Mouse (Mus musculus): ENCODE measurements around the gene E2f2.

DNA sequence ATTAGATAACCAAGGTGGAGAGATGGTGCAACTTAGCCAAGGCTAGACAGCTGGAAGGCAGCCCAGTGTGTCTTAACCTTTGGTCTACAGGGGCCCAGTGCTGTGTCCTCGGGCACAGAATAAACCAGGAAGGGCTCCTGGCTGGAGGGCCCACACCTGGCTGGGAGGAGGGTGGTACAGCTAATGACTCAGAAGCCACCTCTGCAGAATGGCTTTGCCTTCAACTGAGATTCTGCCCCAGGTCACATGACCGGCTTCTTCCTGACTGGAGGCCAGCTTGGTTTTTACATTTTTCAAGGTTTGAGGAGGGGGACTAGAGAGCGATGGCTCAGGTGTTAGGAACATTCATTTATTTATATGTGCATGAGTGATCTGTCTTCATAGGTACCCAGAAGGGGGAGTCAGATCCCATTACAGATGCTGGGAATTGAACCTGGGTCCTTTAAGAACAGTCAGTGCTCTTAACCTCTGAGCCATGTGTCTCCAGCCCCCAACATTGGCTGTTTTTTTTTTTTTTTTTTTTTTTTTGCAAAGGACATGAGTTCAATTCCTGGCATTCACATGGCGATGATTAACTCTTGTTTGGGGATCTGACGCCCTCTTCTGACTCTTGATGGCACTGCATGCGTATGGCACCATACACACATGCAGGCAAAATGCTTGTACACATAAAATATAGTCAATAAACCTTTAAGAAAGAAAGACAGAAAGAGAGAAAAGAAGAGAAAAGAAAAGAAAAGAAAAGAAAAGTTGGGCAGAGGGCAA, 17.0 kb downstream of the E2f2 start:
- TF ChIP-seq CTCF (IDR thresholded peaks at IDR 0.05; ENCODE audit: low read depth, low read length) (no peak), POLR2A (IDR thresholded peaks at IDR 0.05; ENCODE audit: borderline replicate concordance, low read depth, low read length) (no peak)
